Mouse (Mus musculus): ENCODE results near the gene Slc25a19.

DNA sequence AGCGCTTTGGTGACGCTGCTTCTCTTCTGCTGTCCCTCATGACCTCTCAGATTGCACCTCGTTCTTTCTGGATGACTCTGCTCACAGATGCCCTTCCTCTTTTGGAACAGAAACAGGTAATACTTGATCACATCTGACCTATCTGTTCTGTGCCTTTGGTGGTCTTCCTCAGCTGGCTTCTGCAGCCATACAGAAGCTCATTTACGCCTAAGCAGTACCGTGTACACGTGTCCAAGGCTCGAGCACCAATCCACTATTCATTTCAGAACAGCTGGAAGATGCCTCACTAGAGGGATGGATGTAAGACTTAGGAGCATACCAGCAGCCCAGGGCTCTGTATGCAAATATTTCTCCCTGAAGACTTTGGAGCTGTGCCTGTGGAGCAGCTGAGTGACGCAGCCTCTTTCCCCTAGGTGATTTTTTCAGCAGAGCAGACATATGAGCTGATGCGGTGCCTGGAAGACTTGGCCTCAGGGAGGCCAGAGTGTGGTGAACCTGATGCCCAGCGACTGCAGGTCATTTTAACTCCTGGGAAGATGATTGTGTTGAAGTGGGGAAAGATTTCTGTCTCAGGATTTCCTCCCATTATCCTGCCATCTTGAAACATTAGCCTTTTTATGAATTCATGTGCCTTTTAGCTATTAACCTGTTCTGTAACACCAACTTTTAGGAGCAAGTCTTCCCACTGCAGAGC, 45.0 kb downstream of the Slc25a19 start:
- TF ChIP-seq GATA1 (IDR thresholded peaks at IDR 0.05; ENCODE audit: borderline replicate concordance, low read length) (no peak), FLI1 (IDR thresholded peaks at IDR 0.05; ENCODE audit: low read length) (no peak)
